Mouse (Mus musculus) heart, postnatal 0 days (tissue): ENCODE data around the gene Nkx2-9.

ENCODE experiments used
- CTCF ChIP-seq: IDR thresholded peaks from 2 replicates; pipeline ENCODE4 v1.5.1; 2016; ENCODE audit warnings: antibody characterized with exemption, control low read depth, low read depth
- EP300 ChIP-seq: IDR thresholded peaks from 2 replicates; pipeline ENCODE4 v1.6.1; 2016; ENCODE audit warnings: antibody characterized with exemption, low read depth

GRCm38 (mm10) chr12:56616088-56616487, 3.0 kb upstream of the Nkx2-9 start:
- TF ChIP-seq EP300 (no peak), CTCF (no peak)
